Mouse (Mus musculus) brain, embryonic 14.5 days (tissue): ENCODE data around the gene Tcf7l2.

Experiments
- CTCF ChIP-seq: fragments of 200-500 bp; IDR thresholded peaks from 2 replicates; pipeline ENCODE4 v1.5.1; 2012; ENCODE audit warnings: inconsistent platforms, mild to moderate bottlenecking, moderate library complexity, borderline replicate concordance; ENCODE audit not compliant: insufficient read depth, insufficient read length; ENCODE audit errors: extremely low read depth
- POLR2A ChIP-seq: fragments of 200-500 bp; IDR thresholded peaks from 2 replicates; pipeline ENCODE4 v1.6.1; 2012; ENCODE audit warnings: mild to moderate bottlenecking, inconsistent platforms, borderline replicate concordance; ENCODE audit not compliant: poor library complexity, insufficient read depth, insufficient read length, severe bottlenecking; ENCODE audit errors: extremely low read depth

- TF ChIP-seq POLR2A = no peak
- no peak for TF ChIP-seq CTCF
Measured at GRCm38 (mm10) chr19:55931642-55932041, 190.0 kb downstream of the Tcf7l2 start.
